ENCODE assay signal across 18 mouse cellular contexts in genomic region chr5:112771376-112771901, GRCm38 (mm10).
DNase-seq lines count a peak whose midpoint lies in the region; ATAC-seq lines count a peak whose summit lies in the region.
"Had no signal": no experiment of that assay in that cellular context is flagged by ENCODE, and none has a peak within 500 bp of the region (broad histone marks: within the 10 kb centered on the region; RNA-seq: fewer than 3 reads in every experiment).

No protein-coding gene starts in this region.

- ATAC-seq in heart, embryonic 14.5 days (ENCODE audit: insufficient number of reproducible peaks, insufficient read depth, low FRiP score, low read depth): no peak
- ATAC-seq: forebrain, embryonic 15.5 days; liver, embryonic 12.5 days had no signal

- peak overlapping the region; percentile 44; the same call in 1 of the 2 replicates for H3K27ac ChIP-seq in heart, embryonic 10.5 days
- H3K27ac ChIP-seq in heart, embryonic 14.5 days (replicated peaks in 1 of 2; ENCODE audit: control insufficient read depth in 1 of 2, insufficient read depth in 1 of 2, low read depth in 2 of 2, low read length in 2 of 2): peak overlapping the region; percentile 66 to 73
- H3K27ac ChIP-seq: forebrain, embryonic 15.5 days; hindbrain, embryonic 12.5 days; liver, embryonic 12.5 days had no signal

- H3K27me3 ChIP-seq in heart, embryonic 10.5 days (ENCODE audit: insufficient read depth, poor library complexity, severe bottlenecking): peaks cover 21% of the 10 kb centered on the region
- H3K27me3 ChIP-seq in heart, embryonic 14.5 days (ENCODE audit: control insufficient read depth, insufficient read depth, low read length): no peaks in the 10 kb centered on the region; the same call in 1 of the 2 replicates
- H3K27me3 ChIP-seq: forebrain, embryonic 15.5 days; liver, embryonic 12.5 days had no signal

- intact Hi-C loops in heart, postnatal 25 days (cut with DNase I): no loop called here

- H3K4me2 ChIP-seq in heart, embryonic 14.5 days (ENCODE audit: low read length): no peak overlapping the region
- H3K4me2 ChIP-seq: forebrain, embryonic 15.5 days; hindbrain, embryonic 12.5 days; liver, embryonic 12.5 days had no signal

- peaks cover 33% of the 10 kb centered on the region for H3K4me1 ChIP-seq in heart, embryonic 10.5 days
- H3K4me1 ChIP-seq in heart, embryonic 14.5 days (ENCODE audit: control insufficient read depth in 2 of 2, insufficient read depth in 2 of 2, low read length in 2 of 2): peaks cover 14 to 18% of the 10 kb centered on the region in 2 experiments
- H3K4me1 ChIP-seq: forebrain, embryonic 15.5 days; liver, embryonic 12.5 days had no signal

- no peaks in the 10 kb centered on the region for H3K9me3 ChIP-seq in heart, embryonic 10.5 days
- no peaks in the 10 kb centered on the region for H3K9me3 ChIP-seq in heart, embryonic 14.5 days (ENCODE audit: control insufficient read depth, low read length)
- H3K9me3 ChIP-seq: forebrain, embryonic 15.5 days; hindbrain, embryonic 12.5 days; liver, embryonic 12.5 days had no signal

- H3K9ac ChIP-seq in heart, embryonic 14.5 days (ENCODE audit: low read length): no peak overlapping the region
- H3K9ac ChIP-seq: forebrain, embryonic 15.5 days; hindbrain, embryonic 12.5 days; liver, embryonic 12.5 days had no signal

- no peak overlapping the region for H3K4me3 ChIP-seq in heart, embryonic 10.5 days
- H3K4me3 ChIP-seq in heart, embryonic 14.5 days (ENCODE audit: control insufficient read depth in 1 of 2, insufficient read depth in 1 of 2, low read depth in 1 of 2, low read length in 2 of 2): no peak overlapping the region
- H3K4me3 ChIP-seq: erythroblast, embryonic 14.5 days; forebrain, embryonic 15.5 days; hindbrain, embryonic 12.5 days; liver, embryonic 12.5 days had no signal

- no peak for DNase-seq in heart, embryonic 10.5 days (ENCODE audit: low spot score)
- DNase-seq in heart, postnatal 25 days (ENCODE audit: low spot score): no peak
- DNase-seq in ES-CJ7 (ENCODE audit: low read depth, low spot score) (peak; percentile 56), adipocyte (ENCODE audit: low spot score) (no peak)
- peak; percentile 38 for DNase-seq in adrenal gland, adult 8-10 months
- no peak for DNase-seq in neural tube, embryonic 10.5 days (ENCODE audit: extremely low spot score, low spot score)
- no peak for DNase-seq in lung, postnatal 25 days (ENCODE audit: low spot score)
- DNase-seq: cerebellum, postnatal 10 days; gastrocnemius, postnatal 10 days; kidney, adult 11 months; kidney, postnatal 25 days; thymus, adult 2 months had no signal

- H3K36me3 ChIP-seq in heart, embryonic 10.5 days: peaks cover 71% of the 10 kb centered on the region
- H3K36me3 ChIP-seq in heart, embryonic 14.5 days (ENCODE audit: control insufficient read depth, insufficient read depth, low read length): peaks cover 64% of the 10 kb centered on the region
- H3K36me3 ChIP-seq: forebrain, embryonic 15.5 days; G1E; hindbrain, embryonic 12.5 days; liver, embryonic 12.5 days had no signal

- 51% methylated on average over 6 of the region's 6 CpGs for WGBS in heart, embryonic 10.5 days
- 43% methylated on average over 6 of the region's 6 CpGs for WGBS in heart, embryonic 14.5 days

Comparison
In these comparisons a context has a peak if more than half of its experiments do, and no peak if none do; other contexts are left out.
1. DNase-seq: peak in ES-CJ7 (single experiment) and adrenal gland, adult 8-10 months (single experiment); none in heart, embryonic 10.5 days (single experiment), heart, postnatal 25 days (single experiment), neural tube, embryonic 10.5 days (single experiment), adipocyte (single experiment) and lung, postnatal 25 days (single experiment).